Mouse (Mus musculus) cerebral cortex, adult 2 months (tissue): ENCODE results near the gene Marveld3.

ENCODE experiments used
- WGBS: fragments of 180-500 bp; shearing (Covaris S2); methylation state at CpG from one replicate; pipeline ENCODE4 v1.1.7; 2018; 5-methylcytosine and 5-hydroxymethylcytosine counted together

Gene Marveld3

GRCm38 (mm10) chr8:109903909-109904469 is 58.0 kb downstream of the Marveld3 start:
- WGBS = 41% methylated on average over 10 of the region's 10 CpGs
